In the genomic region with DNA sequence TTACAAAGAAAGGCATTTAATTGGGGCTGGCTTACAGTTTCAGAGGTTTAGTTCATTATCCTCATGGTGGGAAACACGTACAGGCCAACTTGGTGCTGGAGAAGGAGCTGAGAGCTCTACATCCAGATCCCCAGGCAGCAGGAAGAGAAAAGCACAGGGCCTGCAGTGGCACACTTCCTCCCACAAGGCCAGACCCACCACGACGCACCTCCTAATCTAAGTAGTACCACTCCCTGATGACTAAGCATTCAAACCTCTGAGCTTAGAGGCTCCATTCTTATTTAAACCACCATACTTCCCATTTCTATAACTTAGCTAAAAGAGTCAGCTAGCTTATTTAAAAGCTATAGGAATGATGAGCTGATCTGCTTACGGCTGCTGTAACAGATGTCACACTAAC, we compare ENCODE assay signal across 25 mouse cellular contexts. TPM values are rescaled to one million over a fixed set of nuclear protein-coding genes. Genes with fewer than 3 reads are reported as not detected.
A peak's percentile ranks its signal among the peaks of the same experiment; 100 is the strongest.
DNase-seq lines count a peak whose midpoint lies in the region; ATAC-seq lines count a peak whose summit lies in the region.
"Had no signal": no experiment of that assay in that cellular context is flagged by ENCODE, and none has a peak within 500 bp of the region (broad histone marks: within the 10 kb centered on the region; RNA-seq: fewer than 3 reads in every experiment).

No protein-coding gene starts in this region.

- 88% methylated on average over 4 of the region's 4 CpGs for WGBS in forebrain, embryonic 10.5 days

- no peaks in the 10 kb centered on the region for H3K4me1 ChIP-seq in forebrain, embryonic 10.5 days
- H3K4me1 ChIP-seq: embryonic facial prominence, embryonic 10.5 days; hindbrain, embryonic 15.5 days; midbrain, embryonic 15.5 days had no signal

- no peaks in the 10 kb centered on the region; the same call in 1 of the 2 replicates for H3K9me3 ChIP-seq in forebrain, embryonic 10.5 days
- H3K9me3 ChIP-seq: embryonic facial prominence, embryonic 10.5 days; hindbrain, embryonic 15.5 days; midbrain, embryonic 15.5 days had no signal

- H3K27ac ChIP-seq in forebrain, embryonic 10.5 days = no peak overlapping the region
- H3K27ac ChIP-seq: embryonic facial prominence, embryonic 10.5 days; hindbrain, embryonic 15.5 days; midbrain, embryonic 15.5 days; stomach, postnatal 0 days had no signal

- no peaks in the 10 kb centered on the region for H3K36me3 ChIP-seq in forebrain, embryonic 10.5 days (replicated peaks)
- H3K36me3 ChIP-seq: embryonic facial prominence, embryonic 10.5 days; hindbrain, embryonic 15.5 days; midbrain, embryonic 15.5 days had no signal

- ATAC-seq in megakaryocyte, adult 5-6 weeks (ENCODE audit: poor library complexity, severe bottlenecking) = peak; percentile 99
- ATAC-seq: forebrain, postnatal 0 days; midbrain, embryonic 15.5 days had no signal

- H3K27me3 ChIP-seq in forebrain, embryonic 10.5 days (ENCODE audit: poor library complexity, severe bottlenecking) = no peaks in the 10 kb centered on the region
- H3K27me3 ChIP-seq: hindbrain, embryonic 15.5 days; midbrain, embryonic 15.5 days had no signal

- H3K4me3 ChIP-seq in forebrain, embryonic 10.5 days = no peak overlapping the region
- H3K4me3 ChIP-seq: embryonic facial prominence, embryonic 10.5 days; hindbrain, embryonic 15.5 days; midbrain, embryonic 15.5 days had no signal

- DNase-seq in 416B (ENCODE audit: low read depth) (peak; percentile 79), ES-CJ7 (ENCODE audit: low read depth, low spot score) (peak; percentile 92), ZHBTc4 (ENCODE audit: low read depth, low spot score) (peak; percentile 89)
- no peak for DNase-seq in lung, adult 18-20 months
- no peak for DNase-seq in cerebellum, adult 8-10 months
- DNase-seq in forebrain, embryonic 10.5 days (ENCODE audit: extremely low spot score, low spot score) = no peak
- DNase-seq in cerebellum, adult 9-10 months = no peak
- DNase-seq: adrenal gland, adult 2 months; cerebellum, adult 2 months; forebrain, postnatal 0 days; gastrocnemius, postnatal 25 days; heart, postnatal 36 days; kidney, adult 2 months; kidney, postnatal 10 days; lung, adult 2 months; lung, postnatal 14 days; right cerebral cortex, postnatal 14 days; thymus, adult 2 months; thymus, postnatal 4 days had no signal

RNA-seq across cellular contexts. Expression of a gene that starts 17.3 kb away (rescaled TPM):
- total RNA-seq in megakaryocyte, adult 5-6 weeks (2015) = 118 and 139 TPM in 2 replicates
- 221 and 235 TPM in 2 replicates for total RNA-seq in megakaryocyte, adult 5-6 weeks (2017)
- polyA plus RNA-seq in forebrain, embryonic 10.5 days (2016; fragmentation: Nextera tagmentation; extraction: Ambion mirVana) = 248 and 266 TPM in 2 replicates

RNA-seq across cellular contexts. Expression of a gene that starts 27.3 kb away (rescaled TPM):
- total RNA-seq in megakaryocyte, adult 5-6 weeks (2015) = 19.9 and 27.3 TPM in 2 replicates
- total RNA-seq in megakaryocyte, adult 5-6 weeks (2017) = 24.4 and 29.7 TPM in 2 replicates
- polyA plus RNA-seq in forebrain, embryonic 10.5 days (2016; fragmentation: Nextera tagmentation; extraction: Ambion mirVana) = 83.3 and 85.4 TPM in 2 replicates

RNA-seq across cellular contexts. Expression of a gene that starts 57.9 kb away (rescaled TPM):
- 2.3 and 2.5 TPM in 2 replicates for total RNA-seq in megakaryocyte, adult 5-6 weeks (2015)
- 0.08 and 2.2 TPM in 2 replicates for total RNA-seq in megakaryocyte, adult 5-6 weeks (2017)
- 0.76 and 0.91 TPM in 2 replicates for polyA plus RNA-seq in forebrain, embryonic 10.5 days (2016; fragmentation: Nextera tagmentation; extraction: Ambion mirVana)
- total RNA-seq: heart, postnatal 36 days had no signal

RNA-seq across cellular contexts. Expression of a gene that starts 58.0 kb away (rescaled TPM):
- 7.2 and 10.4 TPM in 2 replicates for total RNA-seq in megakaryocyte, adult 5-6 weeks (2015)
- total RNA-seq in megakaryocyte, adult 5-6 weeks (2017) = 9.8 TPM in 2 replicates
- polyA plus RNA-seq in forebrain, embryonic 10.5 days (2016; fragmentation: Nextera tagmentation; extraction: Ambion mirVana) = not detected in 2 replicates
- polyA plus RNA-seq: limb, embryonic 11.5 days had no signal

Comparison
In these comparisons a context has a peak if more than half of its experiments do, and no peak if none do; other contexts are left out.
1. DNase-seq: peak in 416B (single experiment), ES-CJ7 (single experiment) and ZHBTc4 (single experiment); none in lung, adult 18-20 months (0 of 2), cerebellum, adult 8-10 months (single experiment), forebrain, embryonic 10.5 days (single experiment) and cerebellum, adult 9-10 months (single experiment).